Mouse (Mus musculus) megakaryocyte-erythroid progenitor cell, adult 5-6 weeks (primary cell): ENCODE measurements around the gene Dip2c. TPM values are rescaled to one million over a fixed set of nuclear protein-coding genes. Genes with fewer than 3 reads are reported as not detected.

ENCODE experiments used
- ATAC-seq: replicated peaks from 2 replicates; pipeline ENCODE4 v1.8.0; 2016; ENCODE audit warnings: mild to moderate bottlenecking, inconsistent platforms; ENCODE audit not compliant: severe bottlenecking, poor library complexity, low FRiP score, low TSS enrichment
- total RNA-seq, 2 experiments: library from RNA; stranded (forward) in 1 of 2; stranded (reverse) in 1 of 2; fragments of 200-1000, 215-1000 nt in 1 of 2; fragments of >200 nt in 1 of 2; fragmentation: Nextera tagmentation in 1 of 2; gene quantifications; 2 replicates each; pipeline ENCODE4 v1.2.3; 2014 to 2017

Gene Dip2c
- total RNA-seq, 2 experiments from 2014 or later = 1.2 to 2.4 TPM

GRCm38 (mm10) chr13:9464457-9464856, 188.1 kb downstream of the Dip2c start:
- no peak for ATAC-seq

- ATAC-seq = peak; percentile 84; the same call in 1 of the 2 replicates
These were observed 190.9 kb downstream of the Dip2c start for GRCm38 (mm10) chr13:9467216-9467615.

DNA sequence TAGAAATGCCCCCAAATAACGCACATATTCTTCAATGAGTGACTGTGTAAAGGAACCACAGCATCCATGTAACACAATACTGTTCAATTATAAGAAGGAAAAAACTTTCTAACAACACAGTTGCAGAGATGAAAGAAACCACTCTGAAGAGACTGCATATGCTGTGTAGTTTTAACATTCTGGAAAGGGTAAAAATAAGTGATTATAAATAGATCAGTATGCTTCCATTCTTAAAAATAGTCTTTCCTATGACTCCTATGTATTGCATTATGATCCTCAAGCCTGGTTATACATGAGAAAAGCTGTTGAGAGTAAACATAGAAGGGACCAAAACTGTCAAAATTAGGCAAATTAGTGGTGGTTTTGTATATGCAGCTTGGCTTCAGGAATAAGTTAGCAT, 197.1 kb downstream of the Dip2c start:
- no peak for ATAC-seq

DNA sequence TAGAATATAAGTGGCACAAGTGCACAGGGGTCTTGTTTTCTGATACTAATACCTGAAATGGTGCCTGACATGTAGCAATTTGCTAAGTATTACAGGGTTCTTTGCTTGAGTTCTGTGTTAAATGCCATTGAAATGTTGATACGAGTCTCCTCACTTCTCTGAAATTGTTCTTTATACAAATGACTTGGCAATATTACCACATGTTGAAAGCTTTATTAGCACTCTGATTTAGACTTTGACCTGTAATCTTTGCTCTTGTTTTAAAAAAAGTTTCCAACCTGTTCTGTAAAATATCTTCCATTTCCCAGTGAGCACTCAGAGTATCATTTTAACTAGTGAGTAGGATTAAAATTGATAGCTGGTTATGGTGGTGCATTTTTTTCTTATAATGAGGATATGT, 205.4 kb downstream of the Dip2c start:
- ATAC-seq = no peak

- no peak for ATAC-seq
These were observed 213.4 kb downstream of the Dip2c start for GRCm38 (mm10) chr13:9489696-9490095.

DNA sequence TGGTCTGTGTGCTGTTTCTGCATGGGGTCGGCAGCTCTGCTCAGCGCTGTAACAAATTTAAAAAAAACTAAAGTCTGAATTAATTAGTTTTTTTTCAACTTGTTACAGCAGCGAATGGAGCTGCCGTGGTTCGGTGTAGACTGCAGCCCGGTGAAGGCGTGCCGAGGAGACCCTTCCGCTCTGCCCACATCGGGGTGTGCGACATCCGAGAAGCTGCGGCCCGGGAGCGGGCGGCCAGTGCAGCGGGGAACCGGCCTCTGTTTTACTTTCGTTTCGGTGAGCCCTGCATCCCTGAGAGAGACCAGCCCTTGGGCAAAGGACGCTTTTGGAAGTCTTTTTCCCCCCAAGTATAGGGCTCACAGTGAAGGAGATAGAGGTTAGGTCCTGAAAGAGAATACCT, 218.4 kb downstream of the Dip2c start:
- peak; percentile 52; the same call in 1 of the 2 replicates for ATAC-seq

DNA sequence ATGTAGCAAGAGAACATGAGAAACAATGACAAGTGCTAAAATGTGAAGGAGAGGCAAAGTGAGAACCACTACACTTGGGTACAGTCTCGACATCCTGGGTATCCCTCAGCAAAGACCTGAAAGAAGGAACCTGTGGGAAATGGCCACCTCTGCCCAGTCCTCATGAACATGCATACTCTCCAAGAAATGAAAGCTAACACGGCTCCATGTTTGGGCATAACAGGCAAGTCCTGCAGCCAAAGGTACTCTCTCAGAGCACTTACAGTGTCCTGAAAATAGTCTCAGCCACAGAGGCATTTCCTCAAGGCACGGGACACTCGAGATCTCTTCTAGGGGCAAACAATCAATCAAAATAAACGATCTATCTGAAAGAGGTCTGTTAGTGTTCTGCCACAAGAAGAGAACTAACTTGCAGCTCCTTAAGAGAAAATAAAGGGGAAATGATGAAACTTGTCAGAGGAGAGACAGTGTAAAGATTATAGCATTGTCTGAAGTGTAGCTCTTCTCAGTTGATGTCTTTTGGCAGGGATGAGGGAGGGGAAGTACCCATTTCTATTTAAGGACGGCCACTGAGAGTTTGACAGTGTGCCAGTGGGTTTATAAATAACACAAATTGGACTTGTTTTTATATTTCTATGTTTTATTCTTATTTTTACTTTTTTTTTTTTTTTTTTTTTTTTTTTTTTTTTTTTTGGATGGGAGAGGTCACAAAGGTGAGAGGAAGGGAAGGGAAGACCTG, 228.0 kb downstream of the Dip2c start:
- ATAC-seq = no peak

DNA sequence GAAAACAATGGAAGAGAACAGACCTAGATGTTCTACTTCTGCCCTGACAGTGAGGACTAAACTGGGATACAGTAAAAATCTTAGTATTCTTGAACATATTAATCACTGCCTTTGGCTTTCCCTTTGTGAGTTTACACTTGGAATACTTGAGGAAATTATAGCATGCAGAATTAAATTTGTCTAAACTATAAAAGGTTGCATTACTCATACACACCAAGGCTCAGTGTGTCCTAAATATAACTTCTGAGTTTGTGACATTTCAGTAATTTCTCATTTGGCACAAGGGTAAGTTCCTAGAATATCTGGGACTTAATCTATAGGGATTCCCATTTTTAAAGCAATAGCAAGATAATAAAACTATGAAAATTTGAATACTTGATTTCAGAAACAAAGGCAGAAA, 262.2 kb downstream of the Dip2c start:
- no peak for ATAC-seq

- ATAC-seq = peak; percentile 68
These were observed 271.5 kb downstream of the Dip2c start for GRCm38 (mm10) chr13:9547698-9548344.

DNA sequence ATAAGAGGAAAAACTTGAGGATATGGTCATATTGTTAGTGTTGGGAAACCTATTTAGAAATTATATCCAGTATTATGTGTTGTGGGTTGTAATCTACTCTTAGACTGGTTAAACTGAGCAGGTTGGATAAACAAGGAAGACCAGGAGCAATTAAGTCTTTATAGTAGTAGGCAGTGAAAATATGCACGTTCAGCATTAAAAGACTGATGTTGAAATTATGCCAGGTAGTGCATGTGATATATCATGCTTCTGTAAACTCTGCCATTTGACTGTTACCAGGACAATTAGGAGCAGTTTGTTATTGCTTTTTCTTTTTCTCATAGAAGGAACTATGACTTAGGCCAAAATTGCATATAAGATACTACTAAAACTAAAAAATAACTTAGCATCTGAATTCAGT, 285.8 kb downstream of the Dip2c start:
- no peak for ATAC-seq

GRCm38 (mm10) chr13:9562921-9563320, 286.6 kb downstream of the Dip2c start:
- ATAC-seq = peak; percentile 93

DNA sequence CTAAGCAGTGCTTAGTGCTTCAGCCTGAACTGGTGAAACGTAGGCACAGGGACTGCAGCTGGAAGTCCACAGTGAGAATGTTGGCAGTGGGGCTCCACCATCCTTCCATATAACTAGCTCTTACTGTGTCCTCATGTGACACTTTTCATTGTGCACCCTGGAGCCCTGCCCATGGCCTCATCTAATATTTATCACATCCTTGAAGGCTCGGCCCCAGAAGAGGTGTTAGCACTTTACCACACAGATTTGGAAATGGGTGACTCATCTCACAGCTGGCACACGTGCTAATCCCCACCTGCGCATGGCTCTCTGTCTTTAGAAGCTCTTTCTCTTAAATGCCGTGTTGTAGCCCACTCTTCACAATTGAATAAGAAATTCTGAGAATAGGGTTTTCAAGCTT, 292.5 kb downstream of the Dip2c start:
- no peak for ATAC-seq

DNA sequence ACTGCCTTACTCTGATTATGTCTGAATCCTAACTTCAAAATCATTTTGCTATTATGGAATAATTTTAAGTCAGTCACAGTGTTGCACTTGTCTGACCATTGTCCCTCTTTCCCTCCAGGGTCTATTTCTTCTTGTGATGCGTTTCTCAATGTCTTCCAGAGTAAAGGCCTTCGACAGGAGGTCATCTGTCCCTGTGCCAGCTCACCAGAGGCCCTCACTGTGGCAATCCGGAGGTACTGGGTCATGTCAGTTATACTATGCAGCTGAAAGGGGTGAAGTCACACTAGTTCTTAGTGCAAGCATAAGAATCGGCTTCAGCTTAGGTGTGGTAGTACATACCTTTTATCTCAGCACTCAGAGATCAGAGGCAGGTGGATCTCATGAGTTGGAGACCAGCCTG, 300.4 kb downstream of the Dip2c start:
- ATAC-seq = no peak

DNA sequence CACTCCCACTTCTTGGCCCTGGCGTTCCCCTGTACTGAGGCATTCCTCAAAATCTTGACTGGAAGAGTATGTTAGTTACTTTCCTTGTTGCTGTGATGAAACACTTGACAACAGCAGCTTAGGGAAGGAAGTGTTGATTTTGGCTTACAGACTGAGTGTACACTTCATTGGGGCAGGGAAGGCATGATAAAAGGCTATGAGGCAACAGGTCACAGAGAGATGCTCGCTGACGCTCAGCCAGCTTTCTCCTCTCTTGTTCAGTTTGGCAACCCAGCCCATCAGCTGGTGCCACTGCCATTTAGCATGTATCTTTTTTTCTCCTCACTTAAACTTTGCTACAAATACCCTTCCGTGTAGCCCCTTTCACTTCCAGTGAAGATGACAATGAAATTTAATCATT, 302.1 kb downstream of the Dip2c start:
- no peak for ATAC-seq

DNA sequence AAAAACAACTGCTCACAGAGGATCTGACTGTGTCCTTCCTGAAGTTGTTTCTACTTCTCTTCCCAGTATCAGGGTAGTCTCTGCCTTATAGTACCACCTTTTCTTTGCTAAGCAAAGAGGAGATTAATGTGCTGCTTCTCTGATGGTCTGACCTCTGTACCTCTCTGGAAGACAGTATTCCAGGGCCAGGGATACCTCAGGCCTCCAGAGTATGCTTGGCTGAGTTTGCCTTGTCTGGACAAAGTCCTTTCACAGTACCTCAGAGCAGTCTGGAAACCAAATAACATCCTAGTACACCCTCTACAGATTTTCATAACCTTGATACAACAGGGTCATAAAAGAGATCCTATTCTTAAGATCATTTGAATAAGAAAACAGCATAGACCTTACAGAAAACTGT, 305.5 kb downstream of the Dip2c start:
- no peak for ATAC-seq

- ATAC-seq = no peak
These were observed 307.3 kb downstream of the Dip2c start for GRCm38 (mm10) chr13:9583579-9583978.

GRCm38 (mm10) chr13:9599334-9600096, 323.2 kb downstream of the Dip2c start:
- no peak for ATAC-seq

DNA sequence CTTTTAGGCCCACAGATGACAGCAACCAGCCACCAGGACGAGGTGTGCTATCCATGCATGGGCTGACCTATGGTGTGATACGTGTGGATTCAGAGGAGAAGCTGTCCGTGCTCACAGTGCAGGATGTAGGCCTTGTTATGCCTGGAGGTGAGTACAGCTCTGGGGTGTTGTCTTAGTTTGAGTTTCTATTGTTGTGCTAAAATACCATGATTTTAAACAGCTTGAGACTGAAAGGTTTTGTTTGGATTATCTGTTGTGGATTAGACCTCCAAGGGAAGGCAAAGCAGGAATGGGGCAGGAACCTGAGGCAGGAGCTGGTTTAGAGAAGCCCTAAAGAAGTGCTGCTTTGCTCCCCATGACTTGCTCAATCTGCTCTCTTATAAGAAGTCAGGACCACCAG, 325.0 kb downstream of the Dip2c start:
- no peak for ATAC-seq

DNA sequence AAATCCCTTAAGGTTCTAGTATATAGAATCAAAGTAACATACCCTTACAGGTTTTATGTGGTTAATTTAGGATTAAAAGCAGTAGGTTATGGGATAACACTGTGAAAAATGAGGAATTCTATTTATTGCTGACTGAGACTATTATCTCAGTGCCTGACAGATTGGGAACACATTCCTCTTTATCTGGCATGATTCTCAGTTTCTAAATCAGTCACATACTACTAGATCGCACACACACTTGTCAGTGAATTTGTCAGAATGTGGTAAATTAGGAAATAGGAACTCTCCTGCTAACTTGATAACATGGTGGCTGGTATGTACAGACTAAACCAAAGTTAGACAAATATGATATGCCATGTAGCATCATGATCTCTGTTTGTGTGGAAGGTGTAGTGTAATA, 334.9 kb downstream of the Dip2c start:
- ATAC-seq = no peak

DNA sequence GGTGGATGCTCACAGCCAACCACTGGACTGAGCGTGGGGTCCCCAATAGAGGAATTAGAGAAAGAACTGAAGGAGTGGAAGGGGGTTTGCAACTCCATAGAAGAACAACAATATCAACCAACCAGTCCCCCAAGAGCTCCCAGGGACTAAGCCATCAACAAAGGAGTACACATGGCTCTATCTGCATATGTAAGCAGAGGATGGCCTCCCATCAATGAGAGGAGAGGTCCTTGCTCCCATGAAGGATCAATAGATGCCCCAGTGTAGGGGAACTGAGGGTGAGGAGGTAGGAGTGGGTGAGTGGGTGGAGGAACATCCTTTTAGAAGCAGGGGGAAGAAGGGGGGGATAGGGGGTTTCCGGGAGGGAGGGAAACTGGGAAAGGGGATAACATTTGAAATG, 356.4 kb downstream of the Dip2c start:
- no peak for ATAC-seq

DNA sequence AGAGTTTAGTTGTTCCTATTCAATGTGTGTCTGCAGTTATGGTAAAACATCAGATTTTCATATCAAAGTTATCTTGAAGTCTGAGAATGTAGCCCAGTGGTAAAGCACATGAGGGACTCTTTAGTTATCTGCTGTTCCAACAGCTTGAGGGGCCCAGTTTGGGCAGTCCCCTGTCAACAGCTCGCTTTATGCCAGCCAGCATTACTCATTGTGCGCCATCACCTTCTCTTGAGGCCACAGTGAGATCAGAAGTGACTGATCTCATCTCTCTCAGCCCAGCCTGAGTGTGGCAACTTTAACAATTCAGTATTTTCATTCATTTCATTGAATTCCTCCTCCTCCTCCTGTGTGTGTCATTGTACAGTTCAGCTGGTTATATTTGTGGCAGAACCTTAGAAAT, 359.6 kb downstream of the Dip2c start:
- ATAC-seq = no peak
